Mouse (Mus musculus) midbrain, embryonic 14.5 days (tissue): ENCODE measurements around the gene Gbp5. TPM values are rescaled to one million over a fixed set of nuclear protein-coding genes. Genes with fewer than 3 reads are reported as not detected.

ENCODE experiments used
- ATAC-seq: fragments of 200-750 bp; cut with Nextera tagmentation; 2 replicates; pipeline ENCODE4 v1.8.0; 2017; ENCODE audit warnings: moderate number of reproducible peaks, moderate library complexity; ENCODE audit not compliant: low FRiP score, low TSS enrichment
- DNase-seq: peaks from one replicate; pipeline ENCODE4 v3.0.0-alpha.2; 2015
- H3K27ac ChIP-seq: fragments of 300-500 bp; sonication (generic); replicated peaks from 2 replicates; pipeline ENCODE4 v1.5.1; 2014; ENCODE audit warnings: mild to moderate bottlenecking, low read depth, low read length, moderate library complexity
- H3K27me3 ChIP-seq: fragments of 300-500 bp; sonication (generic); 2 replicates; pipeline ENCODE4 v1.6.1; 2014; ENCODE audit warnings: low read length, control low read depth, mixed read lengths; ENCODE audit not compliant: control insufficient read depth, insufficient read depth
- H3K36me3 ChIP-seq: fragments of 300-500 bp; sonication (generic); 2 replicates; pipeline ENCODE4 v1.6.1; 2014; ENCODE audit warnings: low read length, control low read depth; ENCODE audit not compliant: control insufficient read depth, insufficient read depth
- H3K4me1 ChIP-seq: fragments of 300-500 bp; sonication (generic); 2 replicates; pipeline ENCODE4 v1.6.1; 2014; ENCODE audit warnings: mild to moderate bottlenecking, antibody characterized with exemption, low read length, control low read depth; ENCODE audit not compliant: control insufficient read depth, insufficient read depth
- H3K4me2 ChIP-seq: fragments of 300-500 bp; sonication (generic); 2 replicates; pipeline ENCODE4 v1.6.1; 2014; ENCODE audit warnings: mild to moderate bottlenecking, low read length, moderate library complexity
- H3K4me3 ChIP-seq: fragments of 300-500 bp; sonication (generic); replicated peaks from 2 replicates; pipeline ENCODE4 v1.5.1; 2014; ENCODE audit warnings: low read depth, low read length
- H3K9ac ChIP-seq: fragments of 300-500 bp; sonication (generic); replicated peaks from 2 replicates; pipeline ENCODE4 v1.6.1; 2014; ENCODE audit warnings: mild to moderate bottlenecking, low read length, moderate library complexity
- H3K9me3 ChIP-seq: fragments of 300-500 bp; sonication (generic); 2 replicates; pipeline ENCODE4 v1.6.1; 2016; ENCODE audit warnings: low read length, control low read depth, mixed read lengths; ENCODE audit not compliant: control insufficient read depth
- WGBS: fragments of 180-500 bp; shearing (Covaris S2); extraction: QIAGEN DNeasy Blood & Tissue Kit; methylation state at CpG from one replicate; pipeline ENCODE4 v1.1.7; 2014; 5-methylcytosine and 5-hydroxymethylcytosine counted together
- polyA plus RNA-seq: library from polyadenylated mRNA; unstranded; fragments of >200 nt; fragmentation: Nextera tagmentation; extraction: Ambion mirVana; gene quantifications from 2 replicates; pipeline ENCODE4 v1.2.1, GENCODE M21; 2014

The Gbp5 gene
- polyA plus RNA-seq = 0.26 TPM in 1 of 2 replicates, not detected in the other

GRCm38 (mm10) chr3:142493536-142494061 is at the start of gene Gbp5:
TSS of gene Gbp5 (plus strand) at chr3:142493978.
- H3K4me1 ChIP-seq = no peaks in the 10 kb centered on the region
- peak; percentile 70 for DNase-seq
- peak; percentile 53; the same call in 1 of the 2 replicates for ATAC-seq
- no peaks in the 10 kb centered on the region for H3K27me3 ChIP-seq
- H3K36me3 ChIP-seq = no peaks in the 10 kb centered on the region
- WGBS = 81% methylated on average over 6 of the region's 6 CpGs
- H3K4me3 ChIP-seq = no peak within 1 kb of the TSS
- H3K9ac ChIP-seq = no peak within 1 kb of the TSS
- no peak within 1 kb of the TSS for H3K4me2 ChIP-seq
- no peak within 1 kb of the TSS for H3K27ac ChIP-seq
- no peaks in the 10 kb centered on the region for H3K9me3 ChIP-seq

DNA sequence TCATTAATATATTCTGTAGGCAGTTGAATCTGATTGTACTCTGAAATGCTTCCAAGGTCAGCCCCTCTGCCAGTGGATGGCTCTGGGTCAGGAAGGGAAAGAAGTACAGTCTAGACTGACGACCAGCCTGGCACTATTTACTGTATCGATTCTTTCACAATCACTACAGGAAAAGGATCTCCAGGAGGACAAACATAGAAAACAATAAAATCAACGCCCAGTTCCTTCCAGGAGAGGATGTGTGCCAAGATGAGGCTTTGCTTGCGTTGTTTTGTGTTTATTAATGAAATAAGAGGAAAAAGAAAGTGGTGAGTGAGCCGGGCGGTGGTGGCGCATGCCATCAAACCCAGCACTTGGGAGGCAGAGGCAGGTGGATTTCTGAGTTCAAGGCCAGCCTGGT is 39.6 kb upstream of the Gbp5 start:
- no peaks in the 10 kb centered on the region for H3K36me3 ChIP-seq

DNA sequence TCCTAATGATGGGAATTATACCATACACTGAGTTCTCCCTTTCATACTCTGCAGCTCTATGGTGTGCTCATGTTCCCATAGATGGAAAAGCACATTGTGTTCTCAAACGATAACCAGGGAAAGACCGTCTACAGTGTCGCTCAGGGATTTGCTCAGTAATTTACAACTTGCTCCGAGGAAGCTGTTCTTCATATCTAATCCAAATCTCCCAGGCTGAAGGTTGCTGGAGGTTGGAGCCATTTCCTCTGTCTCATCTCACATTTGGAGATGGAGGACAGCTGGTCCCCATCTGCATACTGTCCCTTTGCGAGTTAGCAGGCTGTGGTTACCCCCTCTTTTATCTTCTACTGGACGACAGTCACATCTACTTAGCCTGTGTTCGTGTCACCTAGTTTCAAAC is 34.5 kb upstream of the Gbp5 start:
- no peak for DNase-seq
- Histone ChIP-seq H3K27ac (no peak overlapping the region), H3K36me3 (no peaks in the 10 kb centered on the region), H3K27me3 (no peaks in the 10 kb centered on the region), H3K4me2 (no peak overlapping the region), H3K9me3 (no peaks in the 10 kb centered on the region), H3K4me3 (no peak overlapping the region), H3K9ac (no peak overlapping the region), H3K4me1 (no peaks in the 10 kb centered on the region)
- 83% methylated on average over 7 of the region's 7 CpGs for WGBS
- no peak for ATAC-seq

More for the DNA sequence above, 39.6 kb upstream of the Gbp5 start:
- H3K27ac ChIP-seq = no peak overlapping the region
- no peak overlapping the region for H3K4me2 ChIP-seq
- H3K9me3 ChIP-seq = no peaks in the 10 kb centered on the region
- no peaks in the 10 kb centered on the region for H3K27me3 ChIP-seq
- WGBS = 89% methylated on average over 7 of the region's 7 CpGs
- DNase-seq = no peak
- no peak for ATAC-seq
- no peak overlapping the region for H3K4me3 ChIP-seq
- no peaks in the 10 kb centered on the region for H3K4me1 ChIP-seq
- no peak overlapping the region for H3K9ac ChIP-seq

DNA sequence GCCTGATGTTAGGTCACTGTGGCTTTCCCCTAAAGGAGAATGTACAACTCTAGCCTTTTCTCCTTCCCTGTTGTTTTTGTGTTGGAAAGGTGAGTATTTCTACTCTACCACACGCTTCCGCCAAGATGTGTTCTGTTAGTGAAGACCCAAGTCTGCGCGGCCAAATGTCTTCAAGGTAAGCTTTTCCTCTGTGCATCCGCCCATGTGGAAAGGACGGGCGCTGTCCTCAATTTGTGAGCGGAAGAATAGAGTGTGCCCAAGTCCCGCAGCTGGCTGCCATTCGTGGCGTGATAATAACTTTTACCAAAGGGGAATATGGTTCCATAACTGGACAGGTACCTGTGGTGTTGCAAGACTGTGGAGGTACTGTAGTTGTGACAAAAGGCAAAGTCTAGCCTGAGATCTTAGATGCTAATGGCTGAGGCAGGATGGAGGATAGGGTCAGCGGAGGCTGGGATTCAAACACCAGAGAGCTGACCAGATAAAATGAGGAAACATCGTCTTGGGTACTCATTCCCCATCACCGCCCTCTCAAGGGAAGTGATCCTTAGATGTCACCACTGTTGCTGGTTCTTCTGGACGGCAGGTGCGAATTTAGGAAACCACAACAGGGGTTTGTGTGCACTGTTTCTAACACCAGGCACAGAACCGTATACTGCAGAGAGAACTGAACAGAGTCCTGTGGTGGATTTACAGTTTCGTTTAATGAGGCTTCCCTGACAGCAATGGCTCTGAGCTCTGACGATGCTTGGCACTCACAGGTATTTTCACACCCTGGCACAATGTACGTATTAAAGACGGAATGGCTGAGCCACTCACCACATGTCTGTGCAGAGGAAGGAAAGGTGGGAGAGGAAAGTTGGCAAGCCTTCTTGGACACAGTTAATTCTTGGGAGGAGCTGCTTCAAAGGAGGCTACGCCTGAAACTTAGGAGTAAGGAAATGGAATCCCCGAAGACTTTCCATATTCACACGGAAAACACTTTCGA is 30.7 kb upstream of the Gbp5 start:
- Histone ChIP-seq H3K27me3 (no peaks in the 10 kb centered on the region), H3K36me3 (no peaks in the 10 kb centered on the region), H3K4me1 (no peaks in the 10 kb centered on the region), H3K9me3 (no peaks in the 10 kb centered on the region), H3K27ac (no peak overlapping the region), H3K9ac (no peak overlapping the region), H3K4me2 (no peak overlapping the region), H3K4me3 (no peak overlapping the region)
- 95% methylated on average over 25 of the region's 25 CpGs for WGBS
- DNase-seq (no peak), ATAC-seq (no peak)

GRCm38 (mm10) chr3:142474349-142474983 is 19.3 kb upstream of the Gbp5 start:
- ATAC-seq (no peak), DNase-seq (peak; percentile 81)
- Histone ChIP-seq H3K4me2 (no peak overlapping the region), H3K4me1 (no peaks in the 10 kb centered on the region), H3K4me3 (no peak overlapping the region), H3K27ac (no peak overlapping the region), H3K36me3 (no peaks in the 10 kb centered on the region), H3K27me3 (no peaks in the 10 kb centered on the region), H3K9ac (no peak overlapping the region), H3K9me3 (no peaks in the 10 kb centered on the region)
- 34% methylated on average over 11 of the region's 11 CpGs for WGBS

- Histone ChIP-seq H3K27ac (no peak overlapping the region), H3K9me3 (0 out of 2 replicates have a peak, but pooled peaks cover 5% of the 10 kb centered on the region), H3K36me3 (no peaks in the 10 kb centered on the region), H3K4me1 (no peaks in the 10 kb centered on the region), H3K4me2 (no peak overlapping the region), H3K4me3 (no peak overlapping the region), H3K9ac (no peak overlapping the region), H3K27me3 (no peaks in the 10 kb centered on the region)
- DNase-seq (peak; percentile 85), ATAC-seq (no peak)
- WGBS = 20% methylated on average over 4 of the region's 4 CpGs
Measured at GRCm38 (mm10) chr3:142475913-142476312, 17.9 kb upstream of the Gbp5 start.

DNA sequence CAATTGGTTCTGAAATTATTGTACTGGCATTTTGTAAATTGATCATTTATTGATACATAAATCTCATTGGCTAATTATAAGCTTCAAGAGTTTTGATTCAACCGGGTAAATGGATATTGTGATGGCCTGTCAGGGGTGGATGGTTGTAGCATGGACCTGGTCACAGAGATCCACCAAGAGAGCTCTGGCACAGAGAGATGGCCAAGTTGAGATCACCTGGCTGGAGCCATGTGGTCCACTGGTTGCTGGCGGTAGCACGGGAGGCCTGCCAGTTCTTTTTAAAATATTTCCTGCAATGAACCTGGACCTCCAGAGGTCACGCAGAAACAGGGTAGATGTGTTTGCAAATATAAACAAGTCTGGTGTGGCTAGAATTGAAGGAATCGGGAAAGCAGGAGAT is 15.9 kb upstream of the Gbp5 start:
- DNase-seq (no peak), ATAC-seq (no peak)
- WGBS = 90% methylated on average over 5 of the region's 5 CpGs
- H3K9me3 ChIP-seq = 0 out of 2 replicates have a peak, but pooled peaks cover 5% of the 10 kb centered on the region
- no peaks in the 10 kb centered on the region for H3K27me3 ChIP-seq
- no peak overlapping the region for H3K9ac ChIP-seq
- no peaks in the 10 kb centered on the region for H3K36me3 ChIP-seq
- H3K4me1 ChIP-seq = no peaks in the 10 kb centered on the region
- H3K4me3 ChIP-seq = no peak overlapping the region
- H3K27ac ChIP-seq = no peak overlapping the region
- H3K4me2 ChIP-seq = no peak overlapping the region

DNA sequence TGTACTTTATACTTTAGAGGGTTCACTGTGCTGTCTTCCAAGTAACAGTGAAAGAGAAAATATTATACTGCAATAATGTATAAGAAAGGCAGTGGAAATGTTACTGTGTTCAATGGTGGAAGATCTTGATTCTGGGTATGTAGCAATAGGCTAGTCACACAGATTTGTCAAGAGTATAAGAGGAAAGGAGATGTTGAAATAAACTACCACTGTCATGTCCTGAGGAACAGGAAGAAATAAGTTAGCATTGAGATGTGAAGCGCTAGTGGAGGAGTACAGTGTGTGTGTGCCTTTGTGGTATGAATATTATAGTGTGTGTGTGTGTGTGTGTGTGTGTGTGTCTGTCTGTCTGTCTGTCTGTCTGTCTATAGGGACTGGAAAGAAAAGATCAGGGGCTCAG is 15.4 kb upstream of the Gbp5 start:
- no peak overlapping the region for H3K9ac ChIP-seq
- 0 out of 2 replicates have a peak, but pooled peaks cover 5% of the 10 kb centered on the region for H3K9me3 ChIP-seq
- H3K27me3 ChIP-seq = no peaks in the 10 kb centered on the region
- no peaks in the 10 kb centered on the region for H3K4me1 ChIP-seq
- WGBS = 97% methylated on average over 1 of the region's 1 CpGs
- no peaks in the 10 kb centered on the region for H3K36me3 ChIP-seq
- no peak overlapping the region for H3K4me3 ChIP-seq
- no peak overlapping the region for H3K27ac ChIP-seq
- H3K4me2 ChIP-seq = no peak overlapping the region
- DNase-seq (no peak), ATAC-seq (no peak)
